Mouse (Mus musculus): ENCODE data around the gene 1700003F12Rik.

GRCm38 (mm10) chr2:154541630-154542029 lies 5.3 kb upstream of the 1700003F12Rik start:
- TF ChIP-seq GATA1 (IDR thresholded peaks at IDR 0.05; ENCODE audit: low read length) = no peak
- TF ChIP-seq TAL1 (IDR thresholded peaks at IDR 0.05; ENCODE audit: low read length) = no peak

Data from erythroblast, embryonic 14.5 days (primary cell).